Mouse (Mus musculus): Measurements from ENCODE around the gene Ctnna2.

GRCm38 (mm10) chr6:77837543-77837942, 142.0 kb downstream of the Ctnna2 start:
- TF ChIP-seq HCFC1 (IDR thresholded peaks at IDR 0.05; ENCODE audit: borderline replicate concordance, insufficient read depth, low read length) (no peak), MAFK (IDR thresholded peaks at IDR 0.05; ENCODE audit: insufficient read depth, low read depth, low read length) (no peak)

All from ES-E14 (cell line).